Mouse (Mus musculus) spleen, adult 2 months (tissue): ENCODE results near the gene Ubb.

ENCODE experiments used
- CTCF ChIP-seq: fragments of 200-500 bp; IDR thresholded peaks from 2 replicates; pipeline ENCODE4 v1.5.1; 2011; ENCODE audit warnings: mild to moderate bottlenecking, inconsistent platforms; ENCODE audit not compliant: insufficient read depth, insufficient read length, insufficient replicate concordance; ENCODE audit errors: extremely low read depth
- POLR2A ChIP-seq: fragments of 200-500 bp; IDR thresholded peaks from 2 replicates; pipeline ENCODE4 v1.6.1; 2011; ENCODE audit warnings: low read depth, low read length, inconsistent platforms

- TF ChIP-seq CTCF (no peak), POLR2A (no peak)
These were observed 11.7 kb upstream of the Ubb start, which contains the start of gene Cenpv for GRCm38 (mm10) chr11:62539089-62539890.
